Mouse (Mus musculus): ENCODE measurements at regions not wholly inside any gene's neighbourhood (a gene's known extent, or its start where the extent isn't known, plus 50 kb on each side); places are given as distances from the start of the nearest gene placed in this dataset.

GRCm38 (mm10) chr15:24751480-24752157 is 661.9 kb downstream of the Basp1 start:
- TF ChIP-seq CTCF (IDR thresholded peaks at IDR 0.05) (no peak), EP300 (IDR thresholded peaks at IDR 0.05) (no peak)
